Mouse (Mus musculus): ENCODE data around the gene Adamts10.

DNA sequence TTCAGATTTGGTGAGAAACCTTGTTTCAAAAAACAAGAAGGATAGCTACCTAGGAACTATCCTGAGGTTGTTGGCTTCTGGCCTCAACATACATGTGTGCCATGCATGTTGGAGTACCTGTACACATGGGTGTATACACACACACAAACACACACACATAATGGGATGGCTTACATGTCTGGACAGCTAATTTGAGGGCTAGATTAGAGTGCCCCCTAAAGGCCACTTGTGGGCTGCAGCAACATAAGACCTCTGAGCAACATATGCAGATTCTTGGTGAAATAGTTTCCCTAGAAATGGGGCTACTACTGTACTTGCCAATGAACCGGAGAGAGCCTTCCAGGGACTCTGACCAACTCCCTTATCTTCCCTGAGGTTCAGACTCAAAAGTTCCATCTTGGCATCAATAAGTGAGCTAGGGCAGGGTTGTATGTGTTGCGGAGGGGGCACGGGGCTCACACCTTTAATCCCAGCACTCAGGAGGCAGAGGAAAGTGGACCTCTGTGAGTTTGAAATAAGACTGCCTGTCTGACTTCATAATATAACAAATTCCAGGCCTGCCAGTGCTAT is 15.2 kb downstream of the Adamts10 start:
- peak; percentile 88 for TF ChIP-seq CTCF (IDR thresholded peaks at IDR 0.05)
- no peak for TF ChIP-seq EP300 (IDR thresholded peaks at IDR 0.05)
